Mouse (Mus musculus): ENCODE measurements around the gene Olfr98.

DNA sequence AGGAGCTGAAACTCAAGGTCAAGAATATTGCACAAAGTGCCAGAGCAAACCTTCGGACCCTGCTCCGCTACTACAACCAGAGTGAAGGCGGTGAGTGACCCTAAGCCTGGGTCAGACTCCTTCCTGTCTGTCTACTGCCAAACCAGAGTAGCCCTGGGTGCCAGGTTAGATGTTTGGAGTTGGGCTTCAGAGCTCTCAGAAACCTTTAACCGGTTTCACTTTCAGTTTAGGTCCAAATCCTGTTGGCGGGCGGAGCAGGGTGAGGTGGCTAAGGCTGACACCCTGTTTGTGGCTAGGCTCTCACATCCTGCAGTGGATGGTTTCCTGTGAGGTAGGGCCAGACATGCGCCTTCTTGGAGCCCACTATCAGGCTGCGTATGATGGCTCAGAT, 7.1 kb upstream of the Olfr98 start:
- TF ChIP-seq CTCF (IDR thresholded peaks at IDR 0.05; ENCODE audit: low read depth) (no peak), EP300 (IDR thresholded peaks at IDR 0.05; ENCODE audit: low read depth) (no peak)

All from heart, postnatal 0 days (tissue).